Mouse (Mus musculus) thymus, adult 2 months (tissue): ENCODE results near the gene Meis1. TPM values are rescaled to one million over a fixed set of nuclear protein-coding genes. Genes with fewer than 3 reads are reported as not detected.

Experiments
- DNase-seq: peaks from one replicate; pipeline ENCODE4 v3.0.0; 2021
- H3K27ac ChIP-seq: fragments of 200-500 bp; 2 replicates; pipeline ENCODE4 v1.5.1; 2012; ENCODE audit warnings: low read length, control low read depth; ENCODE audit not compliant: control insufficient read depth, insufficient read depth
- H3K27me3 ChIP-seq: fragments of 200-500 bp; 2 replicates; pipeline ENCODE4 v1.6.1; 2012; ENCODE audit warnings: mild to moderate bottlenecking, low read length, moderate library complexity, mixed read lengths; ENCODE audit not compliant: control insufficient read depth, insufficient read depth
- H3K36me3 ChIP-seq: fragments of 200-500 bp; 2 replicates; pipeline ENCODE4 v1.6.1; 2012; ENCODE audit warnings: mild to moderate bottlenecking, low read length, moderate library complexity; ENCODE audit not compliant: control insufficient read depth, insufficient read depth
- H3K4me1 ChIP-seq: fragments of 200-500 bp; replicated peaks from 2 replicates; pipeline ENCODE4 v1.6.1; 2012; ENCODE audit warnings: low read length; ENCODE audit not compliant: control insufficient read depth, insufficient read depth
- H3K4me3 ChIP-seq: fragments of 200-500 bp; 2 replicates; pipeline ENCODE4 v1.5.1; 2012; ENCODE audit warnings: mild to moderate bottlenecking, low read length, control low read depth, moderate library complexity; ENCODE audit not compliant: control insufficient read depth, insufficient read depth
- CTCF ChIP-seq: fragments of 200-500 bp; IDR thresholded peaks from 2 replicates; pipeline ENCODE4 v1.5.1; 2012; ENCODE audit warnings: mild to moderate bottlenecking, control low read depth, low read length, moderate library complexity, borderline replicate concordance; ENCODE audit not compliant: control insufficient read depth, poor library complexity, insufficient read depth; ENCODE audit errors: extremely low read depth
- POLR2A ChIP-seq: fragments of 200-500 bp; IDR thresholded peaks from 2 replicates; pipeline ENCODE4 v1.6.1; 2012; ENCODE audit warnings: mild to moderate bottlenecking, low read length, control low read depth, moderate library complexity; ENCODE audit not compliant: control insufficient read depth, poor library complexity, insufficient read depth; ENCODE audit errors: extremely low read depth
- WGBS: fragments of 180-500 bp; shearing (Covaris S2); methylation state at CpG from one replicate; pipeline ENCODE4 v1.1.7; 2018; 5-methylcytosine and 5-hydroxymethylcytosine counted together
- polyA plus RNA-seq: library from polyadenylated mRNA; depleted of rRNA; stranded (reverse); fragments of >200 nt; gene quantifications from 2 replicates; pipeline ENCODE4 v1.2.3, GENCODE M21; 2012

The Meis1 gene
- polyA plus RNA-seq, 1 experiment: 6.6 TPM

DNA sequence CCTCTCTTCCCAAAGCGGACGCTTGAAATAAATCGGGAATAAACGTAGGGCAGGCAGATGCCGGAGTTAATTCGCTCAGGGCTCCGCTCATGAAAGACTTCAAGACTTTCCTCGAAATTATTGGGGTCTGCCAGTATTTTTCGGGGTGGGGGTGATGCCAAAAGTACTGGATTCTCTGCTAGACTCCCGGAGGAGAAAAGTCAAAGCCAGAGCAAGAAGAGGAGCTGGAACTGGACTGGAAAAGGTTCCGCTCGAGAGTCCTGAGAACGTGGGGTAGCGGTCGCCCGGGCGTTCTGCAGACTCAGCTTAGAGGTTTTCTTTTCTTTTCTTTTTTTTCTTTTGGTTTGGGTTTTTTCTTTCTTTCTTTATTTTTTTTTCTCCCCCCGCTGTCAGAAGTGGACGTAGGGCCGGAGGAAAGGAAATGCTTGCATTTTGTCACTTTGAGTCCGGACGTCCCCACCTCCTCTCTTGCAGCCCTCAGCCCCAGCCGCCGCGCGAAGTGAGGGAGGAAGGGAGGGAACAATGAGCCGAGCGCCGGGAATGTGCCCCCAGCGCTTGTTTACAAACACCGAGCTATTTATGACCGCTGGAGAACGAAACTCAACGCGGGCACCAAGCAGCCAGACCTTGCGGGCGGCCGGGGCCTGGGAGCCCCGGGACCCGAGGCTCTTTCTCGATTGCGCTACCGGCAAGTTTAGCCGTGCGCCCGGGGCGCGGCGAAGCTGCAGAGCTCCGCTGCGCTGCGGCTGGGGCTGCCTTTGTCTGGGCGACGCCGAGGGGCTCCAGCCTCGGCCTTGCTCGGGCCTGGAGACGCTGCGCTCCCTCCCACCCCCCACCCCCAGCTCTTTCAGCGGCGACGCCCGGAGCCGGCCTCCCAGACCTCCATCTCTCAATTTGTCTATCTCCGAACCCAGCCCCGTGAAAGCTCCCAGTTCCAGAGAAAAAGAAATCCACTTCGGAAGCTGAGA is 703 bp upstream of the Meis1 start:
- H3K36me3 ChIP-seq: no peaks in the 10 kb centered on the region
- peak; percentile 2 for DNase-seq
- no peak for TF ChIP-seq CTCF
- no peak for TF ChIP-seq POLR2A
- H3K27ac ChIP-seq: peak overlapping the region; percentile 15; the same call in 1 of the 2 replicates
- H3K27me3 ChIP-seq: peaks cover 13% of the 10 kb centered on the region; the same call in 1 of the 2 replicates
- no peaks in the 10 kb centered on the region for H3K4me1 ChIP-seq
- H3K4me3 ChIP-seq: peak overlapping the region; percentile 23
- 1% methylated on average over 67 of the region's 67 CpGs for WGBS

DNA sequence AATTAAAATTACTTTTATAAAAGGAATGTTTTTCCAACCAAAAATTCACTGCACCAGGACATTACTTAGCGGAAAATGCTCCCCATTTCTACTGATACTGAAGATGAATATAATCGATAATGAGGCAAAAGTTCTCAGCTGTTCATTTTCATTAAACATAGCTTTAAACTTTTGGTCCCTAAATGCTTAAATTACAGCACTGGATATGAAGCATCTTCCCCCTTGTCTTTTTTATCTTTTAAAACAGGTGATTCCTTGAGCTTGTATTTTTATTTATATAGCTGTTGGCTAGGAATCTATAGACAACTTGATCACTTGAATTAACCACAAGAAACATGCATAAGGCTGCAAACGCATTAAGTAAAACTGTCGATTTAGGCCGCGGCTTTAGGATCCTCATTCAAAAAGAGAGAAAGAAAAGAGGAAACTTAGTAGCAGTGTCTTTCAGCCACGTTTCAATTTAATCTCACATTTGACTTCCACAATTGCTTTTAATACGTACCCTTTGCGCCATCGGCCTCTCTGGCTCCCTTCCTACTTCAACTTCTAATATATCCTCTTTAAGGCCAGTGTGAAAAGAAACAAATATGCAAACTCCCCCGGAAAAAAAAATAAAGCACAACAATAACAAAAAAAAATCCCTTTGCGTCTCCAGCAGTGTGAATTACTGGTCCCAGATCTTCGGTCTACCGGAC is 919 bp downstream of the Meis1 start:
- no peak for DNase-seq
- Histone ChIP-seq H3K27ac (no peak overlapping the region; the same call in 1 of the 2 replicates), H3K36me3 (no peaks in the 10 kb centered on the region), H3K4me3 (no peak overlapping the region), H3K4me1 (no peaks in the 10 kb centered on the region), H3K27me3 (peaks cover 14% of the 10 kb centered on the region; the same call in 1 of the 2 replicates)
- TF ChIP-seq CTCF (no peak), POLR2A (no peak)
- 8% methylated on average over 14 of the region's 14 CpGs for WGBS

DNA sequence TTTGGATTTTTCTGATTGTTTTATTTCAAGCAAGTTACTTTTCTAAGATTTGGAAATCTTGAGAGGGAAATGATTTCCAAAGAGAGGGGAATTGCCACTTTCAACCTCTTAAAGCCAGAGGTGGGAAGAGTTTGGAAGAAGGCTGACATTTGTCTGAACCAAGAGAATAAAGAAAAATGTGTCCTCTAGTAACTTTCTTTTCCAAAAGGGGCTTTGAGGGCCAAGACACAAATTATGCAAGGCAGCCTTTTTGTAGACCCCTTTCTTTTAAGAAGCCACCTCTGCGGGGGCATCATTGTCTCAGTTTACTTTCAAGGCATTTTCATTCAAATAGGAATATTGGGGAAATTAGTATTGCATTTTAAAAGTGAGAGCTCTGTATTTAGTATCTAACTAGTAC is 1.5 kb downstream of the Meis1 start:
- WGBS: 16% methylated on average over 1 of the region's 1 CpGs
- Histone ChIP-seq H3K36me3 (no peaks in the 10 kb centered on the region), H3K4me1 (no peaks in the 10 kb centered on the region), H3K27me3 (peaks cover 14% of the 10 kb centered on the region; the same call in 1 of the 2 replicates), H3K27ac (no peak overlapping the region), H3K4me3 (no peak overlapping the region)
- DNase-seq: no peak
- TF ChIP-seq CTCF (no peak), POLR2A (no peak)

DNA sequence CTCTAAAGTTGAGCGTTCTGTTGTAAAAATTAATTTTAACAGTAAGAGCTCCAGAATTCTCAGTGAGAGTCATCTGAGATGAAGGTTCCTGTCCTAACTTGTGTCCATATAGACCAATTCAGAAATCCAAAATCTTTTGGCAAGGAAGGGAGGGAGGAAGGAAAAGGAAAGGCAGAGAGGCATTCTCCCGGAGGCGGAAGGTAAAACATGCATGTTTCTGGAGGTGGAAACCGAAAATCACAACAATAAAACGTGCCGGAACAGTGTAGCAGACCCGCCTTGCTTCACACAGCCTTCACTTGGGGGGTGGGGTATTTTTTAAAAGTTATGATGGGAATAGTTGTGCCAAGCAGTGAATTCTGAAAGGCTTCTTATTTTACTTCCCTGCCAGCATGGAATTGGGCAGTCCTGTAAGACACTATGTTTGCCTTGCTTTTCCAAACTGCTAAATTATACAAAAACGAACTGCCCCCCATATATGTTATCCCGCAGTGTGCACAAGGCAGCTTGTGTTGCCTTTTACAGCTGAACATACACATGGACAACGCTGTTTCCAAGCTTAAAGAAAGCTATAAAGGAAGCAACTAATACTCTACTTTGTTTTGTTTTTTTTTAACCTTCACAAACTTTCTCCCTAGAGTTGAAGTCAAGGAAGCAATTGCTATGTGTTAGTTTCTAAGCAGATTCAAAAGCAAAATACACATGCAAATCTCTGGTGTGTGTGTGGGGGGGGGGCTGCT is 2.1 kb downstream of the Meis1 start:
- no peaks in the 10 kb centered on the region for H3K36me3 ChIP-seq
- peaks cover 14% of the 10 kb centered on the region; the same call in 1 of the 2 replicates for H3K27me3 ChIP-seq
- H3K4me3 ChIP-seq: no peak overlapping the region
- no peak for DNase-seq
- H3K27ac ChIP-seq: no peak overlapping the region
- no peak for TF ChIP-seq POLR2A
- 11% methylated on average over 10 of the region's 10 CpGs for WGBS
- no peaks in the 10 kb centered on the region for H3K4me1 ChIP-seq

DNA sequence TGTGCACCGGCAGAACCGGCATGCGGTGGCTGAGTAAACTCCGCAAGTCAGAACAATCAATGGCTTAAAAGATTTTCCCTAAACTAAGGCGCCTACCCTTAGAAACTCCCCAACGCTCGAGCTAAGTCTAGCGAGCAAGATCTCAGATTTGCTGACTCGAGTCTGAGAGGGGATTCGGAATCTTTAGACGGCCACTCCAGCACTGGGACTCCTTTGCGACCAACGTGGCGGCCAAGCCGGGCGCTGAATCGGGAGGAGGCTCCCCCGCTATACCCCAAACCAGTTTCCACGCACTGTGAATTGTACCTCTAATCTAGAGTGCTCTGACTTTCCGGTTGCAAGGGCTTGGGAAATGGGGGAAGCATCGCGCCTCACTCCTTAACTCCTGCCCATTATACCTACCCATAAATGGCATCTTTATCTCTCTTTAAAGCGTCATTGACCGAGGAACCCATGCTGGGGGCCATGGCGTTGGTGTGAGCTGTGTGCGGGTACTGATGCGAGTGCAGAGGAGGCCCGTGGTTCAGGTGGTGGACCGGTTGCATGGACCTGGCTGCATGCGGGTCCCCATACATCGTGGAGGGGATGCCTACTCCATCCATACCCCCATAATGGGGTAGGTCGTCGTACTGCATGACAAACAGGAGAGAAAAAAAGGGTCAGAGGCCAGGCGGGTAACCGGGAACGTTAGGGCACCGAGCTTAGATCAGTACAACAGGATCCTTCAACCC is 2.9 kb downstream of the Meis1 start:
- no peaks in the 10 kb centered on the region for H3K36me3 ChIP-seq
- no peak for DNase-seq
- WGBS: 4% methylated on average over 37 of the region's 37 CpGs

More for the DNA sequence above, 2.9 kb downstream of the Meis1 start:
- peaks cover 14% of the 10 kb centered on the region; the same call in 1 of the 2 replicates for H3K27me3 ChIP-seq
- no peaks in the 10 kb centered on the region for H3K4me1 ChIP-seq
- TF ChIP-seq POLR2A (no peak), CTCF (no peak)
- peak overlapping the region; percentile 22 for H3K4me3 ChIP-seq
- peak overlapping the region; percentile 2 for H3K27ac ChIP-seq
